Mouse (Mus musculus) G1E (cell line): ENCODE data around the gene Crtam.

ENCODE experiments used
- CTCF ChIP-seq: IDR thresholded peaks from 2 replicates; pipeline ENCODE4 v1.5.1; 2012; ENCODE audit warnings: low read depth, low read length, inconsistent platforms, mixed read lengths
- GATA1 ChIP-seq: IDR thresholded peaks from 2 replicates; pipeline ENCODE4 v1.6.1; 2012; ENCODE audit warnings: borderline replicate concordance, low read length, inconsistent platforms, mixed read lengths
- POLR2AphosphoS5 ChIP-seq: IDR thresholded peaks from 2 replicates; pipeline ENCODE4 v1.6.1; 2012; ENCODE audit warnings: low read depth, low read length, inconsistent platforms; ENCODE audit not compliant: insufficient replicate concordance
- TAL1 ChIP-seq: conservative IDR thresholded peaks from 2 replicates; pipeline ENCODE4 v1.6.1; 2012; ENCODE audit warnings: low read depth, low read length, inconsistent platforms, mixed read lengths

DNA sequence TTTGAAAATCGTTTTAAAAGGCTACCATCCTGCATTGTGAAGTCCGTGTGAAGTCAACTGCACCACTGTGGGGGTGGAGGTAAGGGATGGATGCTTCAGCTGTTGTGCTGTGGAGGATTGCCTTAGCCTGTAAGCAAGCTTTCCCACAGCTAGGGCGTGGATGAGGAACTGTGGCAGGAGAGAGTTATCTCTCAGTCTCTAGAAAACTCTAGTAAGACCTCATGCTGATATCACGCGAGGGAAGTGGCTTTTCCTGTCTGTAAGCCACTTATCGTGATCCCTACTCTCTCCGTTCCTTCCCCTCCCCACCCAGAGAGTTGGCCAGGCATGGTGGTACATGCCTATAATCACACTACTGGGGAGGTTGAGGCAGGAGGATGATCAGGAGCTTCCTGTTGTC lies 44.9 kb upstream of the Crtam start:
- no peak for TF ChIP-seq CTCF
- no peak for TF ChIP-seq GATA1
- no peak for TF ChIP-seq POLR2AphosphoS5
- no peak for TF ChIP-seq TAL1
